Mouse (Mus musculus) retina, adult 2 months (tissue): ENCODE measurements around the gene Abhd14a.

Experiments used
- DNase-seq: peaks from one replicate; pipeline ENCODE4 v3.0.0-alpha.2; 2012; ENCODE audit warnings: low read depth, low spot score

The Abhd14a gene

DNA sequence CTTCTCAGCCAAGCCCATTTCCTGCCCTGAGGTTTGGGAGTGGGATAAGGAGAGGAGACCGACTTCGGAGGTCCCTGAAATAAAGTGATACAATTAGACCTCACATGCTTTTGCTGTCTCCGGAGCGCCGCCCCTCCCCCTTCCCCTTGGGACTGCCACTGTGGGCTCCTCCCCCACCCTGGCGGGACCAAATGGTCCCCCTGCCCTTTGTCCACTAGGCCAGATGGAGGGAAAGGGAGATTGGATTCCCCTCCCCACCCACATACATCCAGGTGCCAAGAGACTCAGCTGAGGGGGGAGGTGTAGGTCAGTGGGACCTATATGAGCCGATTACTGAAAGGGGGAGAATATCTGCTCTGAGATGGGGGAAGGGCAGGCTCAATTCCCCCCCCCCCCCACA, 5.3 kb upstream of the Abhd14a start:
- no peak for DNase-seq

- no peak for DNase-seq
Measured at GRCm38 (mm10) chr9:106452351-106452750, 4.9 kb upstream of the Abhd14a start.

DNA sequence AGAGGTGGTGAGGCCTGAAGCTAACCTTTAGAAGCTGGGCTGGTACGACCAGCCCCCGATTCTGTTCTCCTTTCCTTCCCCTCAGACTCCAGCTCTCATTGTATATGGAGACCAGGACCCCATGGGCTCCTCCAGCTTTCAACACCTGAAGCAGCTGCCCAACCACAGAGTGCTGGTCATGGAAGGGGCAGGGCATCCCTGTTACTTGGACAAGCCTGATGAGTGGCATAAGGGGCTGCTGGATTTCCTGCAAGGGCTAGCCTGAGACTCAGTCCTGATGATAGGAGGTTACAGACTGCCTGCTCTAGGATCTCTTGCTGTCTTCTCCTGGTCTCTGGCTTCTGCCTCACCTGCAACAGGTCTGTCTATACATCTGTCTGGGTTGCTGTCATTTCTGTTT, 4.4 kb upstream of the Abhd14a start:
- DNase-seq: no peak

GRCm38 (mm10) chr9:106451298-106451697, 3.8 kb upstream of the Abhd14a start:
- DNase-seq: no peak

GRCm38 (mm10) chr9:106450661-106451060, 3.2 kb upstream of the Abhd14a start:
- DNase-seq: no peak

DNA sequence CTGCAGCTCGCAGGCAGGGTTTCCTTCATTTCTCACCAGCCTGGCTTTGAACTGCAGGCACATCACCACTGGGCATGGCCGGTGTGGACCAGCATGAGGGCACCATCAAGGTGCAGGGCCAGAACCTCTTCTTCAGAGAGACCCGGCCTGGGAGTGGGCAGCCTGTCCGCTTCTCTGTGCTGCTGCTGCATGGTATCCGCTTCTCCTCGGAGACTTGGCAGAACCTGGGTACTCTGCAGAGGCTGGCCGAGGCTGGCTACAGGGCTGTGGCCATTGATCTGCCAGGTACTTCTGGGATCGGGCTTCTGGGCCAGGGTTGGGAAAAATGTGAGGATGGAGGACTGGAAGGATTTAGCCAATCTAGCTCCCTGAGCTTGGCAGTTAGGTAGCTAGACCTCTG, 2.5 kb upstream of the Abhd14a start:
- no peak for DNase-seq

GRCm38 (mm10) chr9:106448498-106449031, 1.1 kb upstream of the Abhd14a start:
- no peak for DNase-seq

GRCm38 (mm10) chr9:106447951-106448350, 473 bp upstream of the Abhd14a start:
- DNase-seq: no peak

DNA sequence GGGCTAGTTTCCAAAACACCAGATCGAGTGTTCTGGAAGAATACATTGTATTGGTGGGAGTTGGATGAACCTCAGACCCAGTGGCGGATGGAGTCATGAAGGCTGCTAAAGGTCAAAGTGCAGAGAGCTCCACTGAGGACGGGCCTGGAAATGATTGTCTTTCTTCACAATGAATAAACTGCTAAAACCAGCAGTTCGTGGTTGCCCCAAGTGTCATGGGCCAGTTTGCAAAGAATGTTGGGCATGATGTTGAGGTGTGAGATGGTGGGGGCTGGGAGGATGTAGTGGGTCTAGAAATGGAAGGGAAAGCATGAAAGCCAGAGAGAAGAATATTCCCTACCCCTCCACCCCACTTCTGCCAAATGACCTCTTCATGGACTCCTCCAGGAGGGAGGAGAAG, 2.6 kb downstream of the Abhd14a start:
- no peak for DNase-seq

DNA sequence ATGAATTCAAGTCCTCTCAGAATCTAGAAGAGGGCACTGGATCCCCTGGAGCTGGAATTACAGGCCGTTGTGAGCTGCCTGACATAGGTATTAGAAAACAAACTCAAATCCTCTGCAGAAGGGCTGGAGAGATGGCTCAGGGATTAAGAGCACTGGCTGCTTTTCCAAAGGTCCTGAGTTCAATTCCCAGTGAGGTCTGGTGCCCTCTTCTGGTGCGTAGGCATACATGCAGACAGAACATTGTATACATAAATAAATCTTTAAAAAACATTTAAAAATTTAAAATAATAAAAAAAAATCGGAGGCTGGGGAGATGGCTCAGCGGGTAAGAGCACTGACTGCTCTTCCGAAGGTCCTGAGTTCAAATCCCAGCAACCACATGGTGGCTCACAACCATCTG, 4.8 kb downstream of the Abhd14a start:
- no peak for DNase-seq

- DNase-seq: no peak
Measured at GRCm38 (mm10) chr9:106436566-106436965, 10.9 kb downstream of the Abhd14a start.

GRCm38 (mm10) chr9:106433389-106433788, 14.1 kb downstream of the Abhd14a start:
- DNase-seq: no peak

GRCm38 (mm10) chr9:106430015-106430264, 17.5 kb downstream of the Abhd14a start:
- no peak for DNase-seq

DNA sequence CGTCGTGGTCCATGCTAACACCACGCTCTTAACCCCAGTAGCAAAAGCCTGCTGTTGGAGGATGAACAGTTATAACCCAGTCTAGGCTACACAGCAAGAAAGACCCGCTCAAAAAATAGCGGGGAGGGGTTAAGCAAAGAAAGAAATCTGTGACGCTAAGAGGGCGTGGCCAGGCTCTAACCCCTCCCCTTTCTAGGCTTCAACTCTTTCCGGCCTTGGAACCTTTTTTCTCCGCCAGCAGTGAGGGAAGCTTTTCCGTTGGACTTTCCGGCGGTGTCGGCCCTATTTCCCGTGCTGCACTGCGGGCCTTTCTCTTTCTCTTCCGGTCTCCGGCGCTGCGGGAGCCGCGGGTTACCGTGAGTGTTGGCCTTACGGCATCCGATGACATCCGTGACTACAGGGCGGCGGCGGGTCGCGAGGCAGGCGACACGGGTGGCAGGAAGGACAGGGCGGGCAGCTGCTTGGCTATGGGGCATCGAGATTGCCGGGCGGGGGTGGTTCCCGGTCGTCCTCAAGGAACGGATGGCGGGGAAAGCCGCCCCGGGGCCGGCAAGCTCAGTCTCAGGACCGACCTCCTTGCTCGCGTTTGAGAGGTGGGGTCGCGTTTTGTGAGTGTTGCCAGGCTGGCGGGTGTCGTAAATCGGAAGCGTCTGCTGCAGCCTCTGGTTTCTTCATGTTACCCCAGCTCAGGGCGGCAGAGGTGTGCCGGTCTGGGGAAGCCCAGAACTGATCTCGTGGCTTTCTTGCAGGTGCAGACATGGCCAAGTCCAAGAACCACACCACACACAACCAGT, 18.1 kb downstream of the Abhd14a start, which contains the start of gene Rpl29:
TSS of gene Rpl29 (plus strand) at position 234 of the 794 bp plus-strand sequence.
- peak; percentile 89 for DNase-seq

DNA sequence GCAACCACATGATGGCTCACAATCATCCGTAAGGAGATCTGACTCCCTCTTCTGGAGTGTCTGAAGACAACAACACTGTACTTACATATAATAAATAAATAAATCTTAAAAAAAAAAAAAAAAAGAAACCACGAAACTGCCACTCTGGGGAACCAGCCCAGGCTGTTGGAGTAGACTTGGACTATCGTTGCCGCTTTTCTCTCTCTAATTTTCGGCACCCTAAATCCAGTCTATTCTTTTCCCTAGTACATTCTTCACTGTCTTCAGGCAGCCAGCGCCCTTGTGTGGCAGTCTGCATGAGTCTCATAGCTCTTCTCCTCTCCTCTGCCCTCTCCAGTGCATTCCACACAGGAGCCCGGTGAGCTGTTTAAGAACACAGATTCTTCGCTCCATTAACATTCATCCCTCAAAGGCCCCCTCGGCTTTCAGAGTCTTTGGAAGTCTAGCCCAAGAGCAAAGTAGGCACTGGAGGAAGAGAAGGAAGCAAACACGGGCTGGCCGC, 18.7 kb downstream of the Abhd14a start:
- no peak for DNase-seq

DNA sequence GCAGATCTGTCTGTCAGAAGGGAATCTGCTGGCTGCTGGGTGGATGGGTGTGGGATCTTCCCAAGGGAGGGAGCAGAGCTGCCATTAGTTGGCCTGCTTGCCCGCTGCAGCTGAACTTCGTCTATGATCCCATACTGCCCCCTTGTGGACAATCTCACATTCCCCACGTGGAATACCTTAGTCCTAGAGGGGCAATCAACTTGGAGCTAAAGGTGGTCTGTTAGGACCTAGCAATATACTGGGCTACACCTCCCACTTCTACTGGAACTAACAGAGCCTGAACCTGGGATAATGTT, 25.7 kb downstream of the Abhd14a start:
- peak; percentile 78 for DNase-seq

DNA sequence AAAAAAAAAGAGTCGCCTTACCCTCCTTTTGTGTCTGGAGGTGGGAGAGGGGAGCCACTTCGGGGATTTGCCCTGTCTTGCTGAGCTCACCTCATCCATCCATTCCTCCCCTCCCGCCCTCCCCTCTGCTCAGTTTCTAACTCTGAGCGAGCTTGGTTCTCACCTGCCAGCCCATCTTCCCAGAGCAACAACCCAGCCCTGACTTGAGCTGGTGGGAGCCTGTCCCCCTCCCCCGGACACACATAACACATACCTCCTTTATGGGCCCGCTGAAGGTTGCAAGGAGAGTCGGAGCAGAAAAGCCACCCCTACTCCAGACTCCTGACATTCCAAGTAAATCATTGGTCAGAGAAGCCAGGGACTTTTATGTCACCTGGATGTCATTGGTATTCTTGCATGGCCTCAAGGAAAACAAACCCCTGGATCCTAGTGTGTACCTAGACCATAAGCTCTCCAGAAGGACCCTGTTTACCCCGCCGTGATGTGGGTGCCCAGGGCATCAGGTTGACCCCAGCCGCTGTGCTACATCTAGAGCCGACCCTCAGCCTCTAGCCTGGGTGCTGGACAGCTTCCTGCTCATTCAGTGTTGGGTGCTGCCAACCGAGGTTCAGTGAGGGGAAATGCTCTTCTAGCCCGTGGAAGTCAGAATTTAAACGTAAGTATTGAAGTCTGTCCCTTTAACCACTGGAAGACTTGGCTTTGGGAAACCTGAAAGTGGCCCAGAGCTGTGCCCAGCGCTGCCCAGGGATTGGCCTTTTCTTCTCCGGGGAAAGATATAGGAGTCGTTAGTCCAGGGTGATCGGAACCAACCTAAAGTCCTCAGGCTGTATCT, 26.2 kb downstream of the Abhd14a start:
- no peak for DNase-seq

DNA sequence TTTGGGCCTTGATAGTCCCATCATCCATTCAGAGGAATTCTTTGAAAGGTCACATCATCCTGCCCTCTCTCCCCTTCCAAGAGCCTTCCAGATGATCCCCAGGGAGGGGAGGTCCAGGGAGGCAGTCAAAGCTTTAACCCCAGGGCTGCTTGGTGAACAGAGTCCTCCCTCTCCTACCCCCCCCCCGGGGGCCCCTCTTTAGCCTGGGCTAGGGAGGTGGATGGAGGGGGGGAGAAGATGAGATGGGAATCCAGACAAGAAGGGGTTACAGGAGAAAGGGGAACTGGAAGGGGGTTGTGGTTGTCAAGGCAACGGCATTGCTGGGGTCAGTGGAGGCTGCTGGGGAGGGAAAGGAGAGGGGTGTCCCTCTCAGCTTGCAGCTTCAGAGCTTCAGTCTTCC, 26.9 kb downstream of the Abhd14a start:
- DNase-seq: no peak

- DNase-seq: no peak
Measured at GRCm38 (mm10) chr9:106417841-106418625, 29.4 kb downstream of the Abhd14a start.

GRCm38 (mm10) chr9:106416826-106417225, 30.7 kb downstream of the Abhd14a start:
- no peak for DNase-seq

GRCm38 (mm10) chr9:106413606-106414005, 33.9 kb downstream of the Abhd14a start:
- no peak for DNase-seq

DNA sequence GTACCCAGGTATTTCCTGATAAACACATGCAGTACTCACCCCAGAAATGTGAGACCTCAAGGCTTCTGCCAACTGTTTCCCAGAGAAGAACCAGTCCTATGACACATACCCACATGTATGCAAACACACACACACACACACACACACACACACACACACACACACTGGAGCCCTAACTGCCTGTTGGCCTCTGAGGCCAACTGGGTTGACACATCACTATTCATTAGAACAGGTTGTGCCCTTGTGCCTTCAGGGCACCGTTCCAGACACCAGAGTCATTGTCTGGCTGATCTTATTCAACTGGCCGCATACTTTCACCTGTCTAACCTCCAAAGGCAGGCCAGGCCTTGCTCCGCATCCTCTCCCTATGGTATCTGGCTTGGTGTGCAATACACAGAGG, 35.3 kb downstream of the Abhd14a start:
- no peak for DNase-seq
